Mouse (Mus musculus): Measurements from ENCODE around the gene Cmtm7.

GRCm38 (mm10) chr9:114768066-114768465 lies 13.6 kb downstream of the Cmtm7 start:
- TF ChIP-seq CTCF (IDR thresholded peaks at IDR 0.05; ENCODE audit: extremely low read depth, insufficient read depth, insufficient read length, insufficient replicate concordance): no peak
- TF ChIP-seq POLR2A (IDR thresholded peaks at IDR 0.05; ENCODE audit: low read depth, low read length): no peak
